In the genomic region with DNA sequence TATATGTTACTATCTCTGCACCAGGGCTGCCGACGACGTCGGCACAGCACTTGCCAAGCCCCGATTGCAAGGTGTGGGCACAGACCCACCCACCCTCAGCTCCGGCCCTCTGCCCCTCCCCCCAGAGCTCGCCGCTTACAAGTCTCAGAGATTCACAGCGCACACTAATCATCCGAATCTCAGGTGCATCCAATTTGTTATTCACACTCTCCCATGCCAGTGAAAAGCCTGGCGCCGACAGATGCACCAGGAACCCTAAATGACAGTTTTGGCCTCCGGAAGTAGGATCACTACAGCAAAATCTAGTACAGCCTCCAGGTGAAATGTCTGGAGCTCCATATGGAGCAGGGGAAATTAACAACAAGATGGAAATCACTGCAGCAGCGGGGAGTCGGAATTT, we compare ENCODE assay signal across 16 mouse cellular contexts.
DNase-seq lines count a peak whose midpoint lies in the region; ATAC-seq and TF ChIP-seq lines count a peak whose summit lies in the region.
"Had no signal": no experiment of that assay in that cellular context is flagged by ENCODE, and none has a peak within 500 bp of the region (broad histone marks: within the 10 kb centered on the region; RNA-seq: fewer than 3 reads in every experiment).

No protein-coding gene starts in this region.

- no peak overlapping the region for H3K9ac ChIP-seq in kidney, embryonic 14.5 days (ENCODE audit: low read depth, low read length)
- H3K9ac ChIP-seq in forebrain, postnatal 0 days: no peak overlapping the region
- H3K9ac ChIP-seq: embryonic facial prominence, embryonic 12.5 days; heart, embryonic 12.5 days; liver, embryonic 12.5 days had no signal

- no peaks in the 10 kb centered on the region for H3K27me3 ChIP-seq in kidney, embryonic 14.5 days (ENCODE audit: control insufficient read depth, insufficient read depth, low read length)
- H3K27me3 ChIP-seq in kidney, adult 2 months (replicated peaks; ENCODE audit: control insufficient read depth, insufficient read depth, low read length): no peaks in the 10 kb centered on the region
- no peaks in the 10 kb centered on the region for H3K27me3 ChIP-seq in cerebellum, adult 2 months (ENCODE audit: control insufficient read depth, insufficient read depth, low read length)
- H3K27me3 ChIP-seq in forebrain, postnatal 0 days (ENCODE audit: insufficient read depth, low read length): no peaks in the 10 kb centered on the region
- H3K27me3 ChIP-seq: embryonic facial prominence, embryonic 12.5 days; heart, embryonic 12.5 days; liver, embryonic 12.5 days had no signal

- no peaks in the 10 kb centered on the region; the same call in 1 of the 2 replicates for H3K36me3 ChIP-seq in kidney, embryonic 14.5 days (ENCODE audit: control insufficient read depth, insufficient read depth, low read length)
- no peaks in the 10 kb centered on the region for H3K36me3 ChIP-seq in kidney, adult 2 months (ENCODE audit: control insufficient read depth, insufficient read depth, low read length)
- H3K36me3 ChIP-seq in forebrain, postnatal 0 days (ENCODE audit: insufficient read depth): peaks cover 3% of the 10 kb centered on the region; the same call in 1 of the 2 replicates
- H3K36me3 ChIP-seq: embryonic facial prominence, embryonic 12.5 days had no signal

- 0 out of 2 replicates have a peak overlapping the region, but pooled peaks have one; percentile 5 for H3K4me2 ChIP-seq in kidney, embryonic 14.5 days (replicated peaks; ENCODE audit: low read depth, low read length)
- H3K4me2 ChIP-seq in forebrain, postnatal 0 days (ENCODE audit: low read depth): peak overlapping the region; percentile 32
- H3K4me2 ChIP-seq: embryonic facial prominence, embryonic 12.5 days; heart, embryonic 12.5 days; liver, embryonic 12.5 days had no signal

- H3K4me3 ChIP-seq in kidney, embryonic 14.5 days (ENCODE audit: low read length): no peak overlapping the region
- no peak overlapping the region for H3K4me3 ChIP-seq in kidney, adult 2 months (ENCODE audit: insufficient read depth, low read depth, low read length)
- no peak overlapping the region for H3K4me3 ChIP-seq in cerebellum, adult 2 months (replicated peaks; ENCODE audit: insufficient read depth, low read depth, low read length)
- H3K4me3 ChIP-seq in forebrain, postnatal 0 days (ENCODE audit: low read depth, low read length): peak overlapping the region; percentile 14; the same call in 1 of the 2 replicates
- H3K4me3 ChIP-seq: embryonic facial prominence, embryonic 12.5 days; heart, embryonic 12.5 days; layer of hippocampus, adult 2 months; liver, embryonic 12.5 days had no signal

- TF ChIP-seq POLR2A in kidney, adult 2 months (IDR thresholded peaks at IDR 0.05; ENCODE audit: low read depth, low read length): no peak
- no peak for TF ChIP-seq POLR2A in cerebellum, adult 2 months (IDR thresholded peaks at IDR 0.05; ENCODE audit: borderline replicate concordance, insufficient read depth, low read length)

- peaks cover 12% of the 10 kb centered on the region; the same call in 1 of the 2 replicates for H3K4me1 ChIP-seq in kidney, embryonic 14.5 days (ENCODE audit: control insufficient read depth, insufficient read depth, low read length)
- H3K4me1 ChIP-seq in kidney, adult 2 months (ENCODE audit: control insufficient read depth, insufficient read depth, low read length): no peaks in the 10 kb centered on the region
- H3K4me1 ChIP-seq in cerebellum, adult 2 months (ENCODE audit: control insufficient read depth, insufficient read depth, low read length): no peaks in the 10 kb centered on the region
- peaks cover 6% of the 10 kb centered on the region; the same call in 1 of the 2 replicates for H3K4me1 ChIP-seq in forebrain, postnatal 0 days (ENCODE audit: insufficient read depth)
- H3K4me1 ChIP-seq: heart, embryonic 12.5 days; liver, embryonic 12.5 days had no signal

- H3K9me3 ChIP-seq in kidney, embryonic 14.5 days (ENCODE audit: control insufficient read depth, low read length): no peaks in the 10 kb centered on the region
- H3K9me3 ChIP-seq in forebrain, postnatal 0 days (ENCODE audit: low read length): no peaks in the 10 kb centered on the region
- H3K9me3 ChIP-seq: embryonic facial prominence, embryonic 12.5 days; G1E; heart, embryonic 12.5 days; liver, embryonic 12.5 days had no signal

- ATAC-seq in kidney, embryonic 14.5 days (ENCODE audit: low FRiP score, low TSS enrichment): no peak
- ATAC-seq in forebrain, postnatal 0 days: no peak
- ATAC-seq: liver, embryonic 12.5 days had no signal

- DNase-seq in kidney, adult 2 months: no peak
- DNase-seq in brain, adult 2 months (ENCODE audit: low read depth, low spot score): peak; percentile 45
- peak; percentile 17 to 52 for DNase-seq in cerebellum, adult 2 months
- DNase-seq in forebrain, postnatal 0 days: peak; percentile 25
- DNase-seq in layer of hippocampus, adult 9-10 months (ENCODE audit: low spot score): no peak
- no peak for DNase-seq in retina, embryonic 14.5 days (ENCODE audit: low spot score)
- DNase-seq: adrenal gland, postnatal 14 days; gastrocnemius, postnatal 10 days; right cerebral cortex, postnatal 14 days; thymus, adult 2 months had no signal

- no peak for TF ChIP-seq CTCF in kidney, adult 2 months (conservative IDR thresholded peaks at IDR 0.05; ENCODE audit: insufficient read depth, insufficient read length, low read depth, low read length)
- no peak for TF ChIP-seq CTCF in cerebellum, adult 2 months (IDR thresholded peaks at IDR 0.05; ENCODE audit: borderline replicate concordance, insufficient read depth, low read depth, low read length)
- no peak for TF ChIP-seq CTCF in forebrain, postnatal 0 days (IDR thresholded peaks at IDR 0.05; ENCODE audit: low read depth)

- no peak overlapping the region for H3K27ac ChIP-seq in kidney, embryonic 14.5 days (ENCODE audit: low read depth, low read length)
- H3K27ac ChIP-seq in kidney, adult 2 months (ENCODE audit: insufficient read depth, low read depth, low read length): no peak overlapping the region
- H3K27ac ChIP-seq in cerebellum, adult 2 months (ENCODE audit: insufficient read depth, low read length): no peak overlapping the region
- no peak overlapping the region for H3K27ac ChIP-seq in forebrain, postnatal 0 days (ENCODE audit: low read depth, low read length)
- H3K27ac ChIP-seq: embryonic facial prominence, embryonic 12.5 days; layer of hippocampus, adult 2 months; liver, embryonic 12.5 days had no signal

- 46% methylated on average over 15 of the region's 15 CpGs for WGBS in kidney, embryonic 14.5 days
- 58% methylated on average over 15 of the region's 15 CpGs for WGBS in kidney, adult 2 months
- 35% methylated on average over 15 of the region's 15 CpGs for WGBS in cerebellum, adult 2 months
- 37% methylated on average over 15 of the region's 15 CpGs for WGBS in forebrain, postnatal 0 days

Comparison
In these comparisons a context has a peak if more than half of its experiments do, and no peak if none do; other contexts are left out.
1. DNase-seq: peak in brain, adult 2 months (single experiment), cerebellum, adult 2 months (2 of 2) and forebrain, postnatal 0 days (single experiment); none in kidney, adult 2 months (single experiment), layer of hippocampus, adult 9-10 months (single experiment) and retina, embryonic 14.5 days (single experiment).